Mouse (Mus musculus) cerebellum, adult 2 months (tissue): Measurements from ENCODE around the gene Plpp1.

Experiments used
- CTCF ChIP-seq: fragments of 200-500 bp; IDR thresholded peaks from 2 replicates; pipeline ENCODE4 v1.5.1; 2011; ENCODE audit warnings: low read depth, mild to moderate bottlenecking, control low read depth, low read length, moderate library complexity, borderline replicate concordance; ENCODE audit not compliant: insufficient read depth
- POLR2A ChIP-seq: fragments of 200-500 bp; IDR thresholded peaks from 2 replicates; pipeline ENCODE4 v1.6.1; 2011; ENCODE audit warnings: low read length, control low read depth, borderline replicate concordance; ENCODE audit not compliant: insufficient read depth

DNA sequence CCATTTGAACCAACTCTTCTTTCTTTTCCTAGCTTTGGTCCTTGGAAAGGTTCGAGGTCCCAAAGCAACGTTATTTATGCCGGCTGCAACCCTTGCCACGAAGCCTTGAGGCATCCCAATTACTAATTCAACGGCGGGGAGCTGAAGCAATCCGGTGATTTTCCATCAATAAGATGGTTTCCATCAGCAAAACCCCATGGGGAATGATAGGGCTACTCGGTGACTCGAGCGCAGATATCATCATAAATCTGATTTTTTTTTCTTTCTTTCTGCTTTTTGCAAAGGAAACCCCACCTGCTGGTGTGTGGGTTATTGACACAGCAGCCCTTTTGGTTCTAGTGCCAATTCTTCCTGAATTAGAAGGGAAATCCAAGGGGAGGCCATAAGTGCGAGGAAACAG, 28.3 kb upstream of the Plpp1 start:
- TF ChIP-seq POLR2A (no peak), CTCF (no peak)
